Mouse (Mus musculus) CD4-positive, CD25-positive, alpha-beta regulatory T cell, adult 9 weeks (primary cell): ENCODE results near the gene 4930503E14Rik. TPM values are rescaled to one million over a fixed set of nuclear protein-coding genes. Genes with fewer than 3 reads are reported as not detected.

Experiments used
- polyA plus RNA-seq: library from polyadenylated mRNA; unstranded; fragments of 100-300 nt; shearing (Covaris generic); gene quantifications from one replicate; pipeline ENCODE4 v1.2.1, GENCODE M21; 2017

The 4930503E14Rik gene
- not detected for polyA plus RNA-seq

DNA sequence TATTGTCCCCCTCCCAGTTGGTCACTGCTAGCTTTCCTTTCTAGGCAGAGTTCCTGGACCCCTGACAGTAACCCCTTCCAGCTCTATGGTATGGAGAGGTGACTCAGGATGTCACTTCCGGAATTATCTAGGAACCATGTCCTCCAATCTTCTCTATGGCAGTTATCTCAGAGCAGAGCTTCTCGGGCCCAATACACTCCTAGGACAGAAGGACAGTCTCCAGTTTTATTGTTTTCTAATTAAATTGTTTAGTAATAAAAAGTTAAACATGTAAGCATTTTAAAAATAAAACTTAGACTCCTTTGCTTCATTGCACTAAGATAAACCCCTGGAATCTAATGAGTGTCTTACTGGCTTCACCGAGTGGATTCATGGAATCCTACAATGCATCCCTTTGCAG, at the start of gene 4930503E14Rik:
TSS of gene 4930503E14Rik (minus strand) at position 101 of the 400 bp plus-strand sequence.

DNA sequence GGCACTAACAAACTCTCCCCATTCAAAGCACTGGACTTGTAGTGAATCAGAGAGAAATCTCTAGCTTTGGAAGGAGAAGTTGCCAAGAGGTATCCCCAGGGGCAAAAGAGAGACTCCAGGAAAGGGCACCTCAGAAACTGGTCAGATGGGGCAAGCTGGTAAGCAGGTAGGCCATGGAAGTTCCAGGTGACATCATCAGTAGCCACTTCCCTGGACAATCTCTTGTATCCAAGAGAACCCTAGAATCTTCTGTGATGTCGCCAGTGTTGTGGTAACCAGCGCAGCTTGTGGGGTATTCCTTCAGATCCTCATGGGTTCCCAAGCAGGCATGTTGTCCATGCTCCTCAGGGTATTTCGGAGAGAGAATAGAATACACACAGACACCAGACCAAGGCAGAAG, 15.7 kb downstream of the 4930503E14Rik start, which contains the start of gene Gm8212:
TSS of gene Gm8212 (plus strand) at position 301 of the 400 bp plus-strand sequence.

DNA sequence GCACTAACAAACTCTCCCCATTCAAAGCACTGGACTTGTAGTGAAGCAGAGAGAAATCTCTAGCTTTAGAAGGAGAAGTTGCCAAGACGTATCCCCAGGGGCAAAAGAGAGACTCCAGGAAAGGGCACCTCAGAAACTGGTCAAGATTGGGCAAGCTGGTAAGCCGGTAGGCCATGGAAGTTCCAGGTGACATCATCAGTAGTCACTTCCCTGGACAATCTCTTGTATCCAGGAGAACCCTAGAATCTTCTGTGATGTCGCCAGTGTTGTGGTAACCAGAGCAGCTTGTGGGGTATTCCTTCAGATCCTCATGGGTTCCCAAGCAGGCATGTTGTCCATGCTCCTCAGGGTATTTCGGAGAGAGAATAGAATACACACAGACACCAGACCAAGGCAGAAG, 89.5 kb downstream of the 4930503E14Rik start, which contains the start of gene Gm3327:
TSS of gene Gm3327 (plus strand) at position 301 of the 400 bp plus-strand sequence.

Other genes starting within 250 kb of the 4930503E14Rik start
- gene Ang6, start 211.0 kb downstream of the 4930503E14Rik start, polyA plus RNA-seq = not detected
- gene Ear2, start 110.6 kb downstream of the 4930503E14Rik start, polyA plus RNA-seq = not detected
- not detected for gene Gm3327, start 89.4 kb downstream of the 4930503E14Rik start, polyA plus RNA-seq
- gene Gm8212, start 15.6 kb downstream of the 4930503E14Rik start, polyA plus RNA-seq = not detected
- gene Gm8220, start 72.3 kb upstream of the 4930503E14Rik start, polyA plus RNA-seq = not detected
- gene Gm5930, start 125.3 kb upstream of the 4930503E14Rik start, polyA plus RNA-seq = not detected
- not detected for gene Gm8229, start 152.1 kb upstream of the 4930503E14Rik start, polyA plus RNA-seq
- not detected for gene Gm3371, start 197.4 kb upstream of the 4930503E14Rik start, polyA plus RNA-seq
- not detected for gene Gm8232, start 220.4 kb upstream of the 4930503E14Rik start, polyA plus RNA-seq